Mouse (Mus musculus) gastrocnemius, adult 8-10 months (tissue): Measurements from ENCODE around the gene Trp53inp2. TPM values are rescaled to one million over a fixed set of nuclear protein-coding genes. Genes with fewer than 3 reads are reported as not detected.

ENCODE experiments used
- DNase-seq, 2 experiments: peaks; one replicate each; pipeline ENCODE4 v3.0.0; 2022; ENCODE audit warnings: low spot score in 2 of 2
- total RNA-seq, 4 experiments: library from RNA; stranded (reverse); gene quantifications; 2 replicates each; pipeline ENCODE4 v1.2.4; 2022

Trp53inp2 gene
- total RNA-seq = 100 to 1,000 TPM; 238 to 367 (median 290) TPM

DNA sequence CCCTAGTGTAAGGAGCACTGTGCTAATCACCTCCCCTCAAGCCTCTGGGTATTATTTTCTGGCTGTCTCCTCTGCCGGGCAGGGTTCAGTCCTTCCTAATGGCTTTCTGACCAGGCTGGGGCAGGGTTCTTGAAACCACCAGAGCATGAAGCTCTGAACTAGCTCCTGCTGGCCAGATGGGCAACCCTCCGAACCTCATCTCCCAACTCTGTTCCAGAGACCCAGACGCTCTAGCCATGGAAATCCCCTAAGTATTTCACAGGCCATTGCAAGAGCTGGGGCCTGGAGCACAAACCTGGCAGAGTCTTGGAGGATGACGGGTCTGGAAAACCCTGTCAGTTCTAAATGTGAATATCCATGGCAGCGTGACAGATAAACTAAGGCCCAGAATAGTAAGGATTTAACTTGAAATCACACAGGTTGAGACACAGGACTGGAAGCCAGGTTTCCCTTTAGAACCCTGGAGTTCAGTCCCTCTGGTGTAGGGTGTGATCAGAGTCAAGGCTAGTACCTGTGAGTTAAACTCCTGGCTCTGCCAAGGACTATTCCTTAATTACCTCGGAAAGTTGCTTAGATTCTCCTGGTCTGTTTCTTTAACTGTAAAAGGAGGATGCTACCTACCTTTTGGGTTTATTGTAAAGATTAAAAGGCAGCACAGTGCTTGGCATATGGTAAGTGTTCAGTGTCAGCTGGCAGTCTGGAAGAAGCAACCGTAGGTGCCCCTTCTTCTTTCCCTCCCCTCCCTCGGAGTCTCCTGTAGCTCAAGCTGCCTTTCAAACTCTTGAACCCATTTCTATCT is at the start of gene Trp53inp2:
Gene Trp53inp2 (plus strand): TSS at position 799 of the 799 bp plus-strand sequence.
- DNase-seq = no peak

DNA sequence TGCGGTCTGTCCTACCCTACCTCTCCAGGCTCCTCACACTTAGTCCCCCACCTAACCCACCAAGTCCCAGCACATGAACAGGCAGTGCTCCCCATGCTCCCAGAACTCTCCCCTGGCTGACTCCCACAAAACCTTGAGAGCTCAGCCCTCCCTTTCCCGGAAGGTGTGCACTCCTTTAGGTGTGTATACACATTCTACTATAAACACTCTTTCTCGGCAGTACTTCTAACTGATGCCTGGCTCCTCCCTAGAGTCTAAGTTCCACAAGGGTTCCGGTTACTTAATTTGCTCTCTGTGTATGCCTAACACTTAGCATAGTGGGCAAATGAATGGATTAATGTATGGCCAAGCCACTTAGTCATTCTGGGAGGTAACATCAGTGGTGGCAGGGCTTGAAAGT is 49.5 kb upstream of the Trp53inp2 start:
- no peak for DNase-seq

DNA sequence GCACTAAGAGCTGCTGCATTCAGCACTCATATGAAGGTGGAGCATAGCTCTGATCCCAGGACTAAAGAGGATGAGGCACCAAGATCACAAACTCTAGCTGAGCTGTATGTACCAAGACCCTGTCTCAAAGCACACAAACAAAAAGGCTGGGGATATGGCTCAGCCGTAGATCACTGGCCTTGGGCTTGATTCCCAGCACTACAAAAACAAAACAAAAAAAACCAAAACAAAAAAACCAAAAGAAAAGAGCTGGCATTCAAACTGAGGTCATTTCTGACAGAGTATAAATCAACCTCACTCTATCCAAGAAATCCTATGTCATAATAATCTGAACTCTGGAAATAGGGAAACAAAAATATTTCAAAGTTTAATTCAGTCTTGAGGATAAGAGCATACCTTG is 47.4 kb upstream of the Trp53inp2 start:
- DNase-seq = no peak

DNA sequence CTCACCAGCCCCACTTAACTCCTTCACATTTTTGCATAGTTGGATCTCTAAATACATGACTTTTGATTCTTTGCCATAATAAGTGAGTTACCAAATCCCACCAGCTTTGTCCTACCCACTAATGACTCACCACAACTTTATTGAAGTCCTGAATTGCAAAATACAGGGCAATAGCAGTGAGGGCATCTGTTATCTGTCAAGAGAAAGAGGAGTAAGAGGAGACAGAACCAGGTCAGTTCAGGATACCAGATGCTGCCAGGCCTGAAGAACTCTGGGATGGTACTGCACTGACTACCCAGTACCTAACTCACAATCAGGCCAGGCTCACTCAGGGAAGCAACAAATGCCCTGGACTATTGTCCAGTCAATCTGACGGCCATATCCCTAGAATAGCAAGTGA is 45.6 kb upstream of the Trp53inp2 start:
- DNase-seq = no peak

DNA sequence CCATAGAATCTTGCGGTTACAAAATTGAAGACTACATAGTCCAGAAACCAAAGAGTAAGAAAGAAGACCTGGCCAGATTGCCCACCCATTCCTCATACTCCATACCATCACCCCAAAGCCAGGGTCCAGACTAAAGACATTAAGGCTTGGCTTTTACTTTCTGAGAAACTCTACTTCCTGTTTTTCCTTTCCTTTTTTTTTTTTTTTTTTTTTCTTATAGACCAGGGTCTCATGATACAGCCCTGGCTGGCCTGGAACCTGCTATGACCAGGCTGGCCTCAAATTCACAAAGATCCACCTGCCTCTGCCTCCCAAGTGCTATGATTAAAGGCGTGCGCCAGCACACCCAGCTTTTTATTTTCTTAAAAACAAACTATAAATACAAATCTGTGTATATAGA is 44.6 kb upstream of the Trp53inp2 start:
- no peak for DNase-seq

DNA sequence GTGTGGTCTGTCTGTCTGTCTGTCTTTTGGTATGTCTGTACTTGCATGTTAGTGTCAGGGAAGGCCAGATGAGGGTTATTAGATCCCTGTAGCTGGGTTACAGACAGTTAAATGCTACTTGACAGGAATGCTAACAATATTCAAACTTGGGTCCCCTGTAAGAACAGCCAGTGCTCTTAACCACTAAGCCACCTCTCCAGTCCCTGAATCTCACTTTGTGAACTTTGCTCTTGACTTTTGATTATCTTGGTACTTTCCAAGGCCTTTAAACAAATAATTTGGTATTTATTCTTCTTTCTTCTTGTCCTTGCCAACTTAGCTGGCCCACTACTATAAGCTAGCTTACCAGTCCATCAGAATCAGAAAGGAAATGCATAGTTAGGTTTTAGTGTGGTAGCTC is 40.7 kb upstream of the Trp53inp2 start:
- DNase-seq = no peak

DNA sequence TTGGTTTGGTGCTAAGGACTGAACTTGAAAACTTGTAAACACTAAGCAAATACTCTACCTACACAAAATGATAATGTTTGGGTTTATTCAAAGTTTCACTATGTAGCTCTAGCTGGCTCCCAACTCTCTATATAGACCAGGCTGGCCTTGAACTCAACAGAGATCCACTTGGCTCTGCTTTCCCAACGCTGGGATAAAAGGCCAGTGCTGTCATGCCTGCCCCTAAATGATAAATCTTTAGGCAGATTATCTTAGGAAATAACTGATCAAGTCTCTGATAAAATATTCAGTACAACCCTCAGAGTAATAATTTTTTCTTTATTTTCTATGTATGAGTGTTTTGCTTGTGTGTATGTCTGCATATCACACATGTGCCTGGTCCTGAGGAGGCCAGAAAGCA is 34.2 kb upstream of the Trp53inp2 start:
- no peak for DNase-seq

DNA sequence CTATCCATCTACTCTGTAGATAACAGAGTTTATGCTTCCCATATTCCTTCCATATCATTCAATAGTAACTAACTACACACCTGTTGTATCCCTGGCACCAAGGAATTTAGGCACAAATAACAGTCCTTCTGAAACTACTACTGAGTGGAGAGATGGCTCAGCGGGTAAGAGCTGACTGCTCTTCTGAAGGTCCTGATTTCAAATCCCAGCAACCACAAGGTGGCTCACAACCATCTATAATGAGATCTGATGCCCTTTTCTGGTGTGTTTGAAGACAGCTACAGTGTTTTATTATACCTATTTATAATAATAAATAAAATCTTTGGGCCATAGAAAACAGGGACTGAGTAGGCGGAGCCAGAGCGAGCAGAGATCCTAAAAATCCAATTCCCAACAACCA is 26.5 kb upstream of the Trp53inp2 start:
- no peak for DNase-seq

DNA sequence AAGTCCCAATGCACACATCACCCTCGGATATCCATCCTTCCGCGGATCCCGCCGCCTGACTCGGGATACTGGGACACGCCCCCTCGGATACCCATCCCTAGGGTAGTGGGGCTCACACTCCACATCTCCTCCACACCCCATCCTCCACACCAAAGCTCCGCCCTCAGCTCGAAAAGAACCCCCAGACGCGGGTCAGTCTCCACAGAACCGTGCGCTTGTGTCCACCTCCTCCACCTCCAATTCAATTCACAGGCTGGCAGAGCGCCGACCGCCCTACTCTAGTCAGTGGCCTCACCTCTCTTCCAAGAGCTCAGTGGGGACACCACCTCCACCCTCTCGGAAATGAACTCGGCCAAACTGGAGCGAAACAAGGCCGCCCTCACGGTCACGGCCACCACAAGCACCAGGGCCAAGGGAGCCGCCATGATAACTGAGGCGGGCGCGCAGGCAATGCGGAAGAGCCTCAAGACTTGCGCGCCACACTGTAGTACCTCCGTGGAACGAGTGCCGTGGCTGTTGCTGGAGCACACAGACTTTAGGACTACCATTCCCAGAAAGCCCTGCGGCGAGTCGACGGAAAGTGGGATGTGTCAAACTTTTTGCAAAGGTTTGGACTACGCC is 23.8 kb upstream of the Trp53inp2 start, which contains the start of gene Pigu:
Gene Pigu (minus strand): TSS at position 460 of the 621 bp plus-strand sequence.
- peak; percentile 78 to 89 for DNase-seq

DNA sequence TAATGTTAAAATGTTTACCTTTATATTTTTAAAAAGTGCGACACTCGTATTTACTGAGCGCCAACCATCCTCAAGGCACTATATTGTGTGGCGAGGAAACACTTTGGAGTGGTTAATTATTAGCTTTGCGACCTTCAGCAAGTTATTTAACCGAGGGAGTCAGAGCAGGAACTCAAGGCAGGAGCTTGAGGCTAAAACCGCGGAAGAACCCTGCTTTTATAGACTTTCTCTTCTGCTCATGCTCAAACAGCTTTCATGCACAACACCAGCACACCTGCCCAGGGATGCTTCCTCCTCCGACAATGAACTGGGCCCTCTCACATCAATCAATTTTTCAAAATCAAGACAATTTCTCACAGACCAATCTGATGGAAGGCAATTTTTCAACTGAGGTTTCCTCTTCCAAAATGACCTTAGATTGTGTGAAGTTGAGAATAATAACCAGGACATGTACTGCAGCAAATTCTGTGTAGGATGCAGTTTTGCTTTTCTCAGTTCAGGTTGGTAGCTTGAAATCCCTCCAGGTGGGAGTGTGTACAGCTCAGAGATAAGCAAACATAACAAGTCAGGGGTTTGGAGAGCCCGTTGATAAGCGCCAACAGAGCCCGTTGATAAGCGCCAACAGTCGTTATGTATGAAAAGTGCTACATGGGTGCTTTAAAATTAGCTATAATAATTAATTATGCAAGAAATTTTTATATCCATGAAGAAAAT is 23.0 kb upstream of the Trp53inp2 start:
- no peak for DNase-seq

DNA sequence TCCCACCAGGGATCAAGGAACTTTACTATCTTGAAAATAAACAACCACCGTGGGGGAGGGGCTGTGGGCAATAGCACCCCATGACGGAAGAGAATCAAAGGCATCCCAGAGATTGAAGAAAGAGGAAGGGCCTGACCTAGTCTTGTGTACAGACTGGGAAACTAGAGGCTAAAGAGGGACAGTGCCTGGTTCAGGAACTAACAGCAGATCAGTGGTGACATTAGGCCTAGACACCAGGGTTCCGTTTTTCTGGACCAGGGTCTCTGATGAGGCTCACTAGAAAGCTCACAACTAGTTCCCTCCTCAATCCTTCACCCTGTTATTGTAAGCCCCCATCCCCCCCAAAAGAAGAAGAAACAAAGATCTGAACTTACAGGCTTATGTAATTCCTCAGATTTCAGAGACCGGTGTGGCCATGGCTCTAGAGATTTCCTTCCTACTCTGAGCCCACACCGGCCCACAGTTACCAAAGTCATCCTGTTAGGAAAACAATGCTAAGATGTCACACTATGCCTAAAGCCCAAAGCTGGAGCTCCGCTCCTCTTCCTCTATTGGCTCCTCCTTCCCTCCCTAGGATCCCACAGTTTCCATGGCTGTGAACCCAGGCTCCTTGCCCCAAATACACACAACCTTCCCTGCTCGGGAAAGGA is 13.1 kb upstream of the Trp53inp2 start:
- DNase-seq = no peak

DNA sequence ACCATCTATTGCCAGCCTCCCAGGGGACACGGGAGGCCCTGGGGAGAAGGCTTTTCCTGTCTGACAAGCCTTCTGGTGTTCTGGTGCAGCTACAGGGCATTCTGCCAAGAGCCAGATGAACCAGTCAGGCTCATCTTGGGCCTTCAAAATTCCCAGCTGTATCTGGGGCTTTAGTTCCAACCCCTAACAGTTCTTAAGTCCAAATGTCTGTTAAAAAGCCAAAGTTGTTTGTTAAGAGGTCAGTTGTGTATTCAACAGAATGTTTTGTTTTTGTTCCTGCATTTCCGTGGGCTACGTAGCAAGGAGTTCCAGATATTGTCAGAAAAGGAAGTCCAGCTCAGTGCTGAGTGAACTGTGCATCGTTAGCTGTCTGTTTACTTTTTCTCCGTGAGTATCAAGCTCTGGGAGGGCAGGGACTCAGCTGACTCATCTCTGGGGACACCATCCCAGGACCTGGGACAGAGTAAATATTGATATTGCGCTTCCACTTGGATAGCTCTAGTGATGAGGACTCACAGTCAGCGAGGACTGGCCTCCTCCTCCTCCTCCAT is 11.5 kb upstream of the Trp53inp2 start:
- peak; percentile 28 to 45 for DNase-seq

DNA sequence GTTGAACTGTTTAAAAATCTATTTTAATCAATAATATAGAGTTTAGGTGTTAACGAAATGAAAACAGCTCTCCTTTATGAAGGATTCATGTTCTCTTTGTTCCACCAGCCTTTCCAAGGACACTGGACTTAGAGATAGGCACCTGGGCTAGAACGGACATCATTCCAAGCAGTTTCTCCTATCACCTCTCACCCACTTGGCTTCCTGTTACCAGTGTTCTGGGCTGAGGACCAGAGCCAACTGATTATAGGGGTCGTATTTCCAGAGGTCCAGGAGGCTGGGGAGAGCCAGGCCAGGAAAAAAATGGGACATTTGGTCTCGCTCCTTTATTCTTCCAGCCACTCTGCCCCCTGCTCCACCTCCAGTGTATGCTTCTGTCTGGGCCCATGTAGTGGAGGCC is 8.4 kb upstream of the Trp53inp2 start:
- DNase-seq = no peak

DNA sequence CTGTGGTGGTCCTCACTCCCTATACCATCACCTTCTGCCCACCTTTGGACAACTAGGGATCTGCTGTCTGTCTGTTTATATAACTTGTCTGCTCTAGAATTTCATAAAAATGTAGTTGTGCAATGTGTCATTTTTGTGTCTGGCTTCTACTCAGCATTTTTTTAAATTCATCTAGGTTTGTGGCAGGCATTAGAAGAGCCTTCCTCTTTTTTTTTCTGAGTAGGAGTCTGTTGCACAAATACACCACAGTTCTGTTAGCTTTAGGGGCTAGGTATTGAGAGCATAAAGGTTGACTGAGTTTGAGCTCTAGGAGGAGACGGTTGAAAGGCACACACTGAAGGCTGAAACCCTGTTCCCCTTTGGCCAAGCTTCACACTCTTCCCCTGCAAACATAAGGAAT is 7.6 kb upstream of the Trp53inp2 start:
- DNase-seq = no peak

DNA sequence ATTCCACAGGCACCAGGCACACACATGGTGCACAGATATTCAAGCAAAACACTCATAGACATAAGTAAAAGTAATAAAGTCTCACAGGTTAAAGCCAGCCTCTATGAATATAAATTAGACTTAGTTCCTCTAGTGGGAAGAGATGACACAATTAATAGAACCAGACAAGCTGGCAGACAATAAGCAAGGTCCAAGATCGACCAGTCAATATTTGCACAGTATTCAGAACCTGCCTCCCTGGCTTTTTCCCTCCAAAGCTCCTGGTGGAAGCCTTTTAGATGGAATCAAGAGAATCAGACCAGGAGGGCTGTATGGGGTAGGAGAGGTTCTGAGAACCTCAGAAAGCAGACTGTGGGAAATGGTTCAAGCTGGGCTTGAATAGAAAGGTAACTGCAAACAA is 7.0 kb upstream of the Trp53inp2 start:
- no peak for DNase-seq

DNA sequence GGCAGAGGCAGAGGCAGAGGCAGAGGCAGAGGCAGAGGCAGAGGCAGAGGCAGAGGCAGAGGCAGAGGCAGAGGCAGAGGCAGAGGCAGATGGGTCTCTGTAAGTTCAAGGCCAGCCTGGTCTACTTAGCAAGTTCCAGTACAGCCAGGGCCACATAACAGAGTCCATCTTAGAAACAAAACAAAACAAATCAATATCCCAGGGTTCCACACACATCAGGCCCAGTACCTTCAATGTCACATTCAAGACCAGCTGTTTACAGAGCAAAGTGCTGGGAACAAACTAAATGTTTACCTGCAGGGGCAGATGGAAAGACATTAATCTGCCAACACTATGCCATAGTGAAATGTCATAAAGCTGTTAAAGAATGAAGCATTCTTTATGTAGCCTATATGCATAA is 6.3 kb upstream of the Trp53inp2 start:
- no peak for DNase-seq

DNA sequence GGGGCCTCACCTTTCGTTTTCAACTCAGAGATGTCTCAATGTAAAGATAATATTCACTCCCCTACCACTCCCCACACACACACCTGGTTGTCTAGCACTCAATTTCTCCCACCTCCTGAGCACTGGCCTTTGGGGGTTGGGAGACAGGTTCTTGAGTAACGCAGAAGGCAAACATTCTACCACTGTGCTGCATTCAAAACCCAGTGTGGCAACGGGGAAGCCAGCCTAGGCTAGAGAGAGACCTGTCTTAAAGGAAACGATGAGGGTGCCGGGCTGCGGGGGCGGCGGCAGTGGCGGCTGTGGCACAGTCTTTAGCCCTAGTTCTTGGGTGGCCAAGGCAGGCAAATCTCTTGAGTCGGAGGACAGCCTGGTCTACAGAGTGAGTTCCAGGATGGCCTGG is 4.7 kb upstream of the Trp53inp2 start:
- no peak for DNase-seq

DNA sequence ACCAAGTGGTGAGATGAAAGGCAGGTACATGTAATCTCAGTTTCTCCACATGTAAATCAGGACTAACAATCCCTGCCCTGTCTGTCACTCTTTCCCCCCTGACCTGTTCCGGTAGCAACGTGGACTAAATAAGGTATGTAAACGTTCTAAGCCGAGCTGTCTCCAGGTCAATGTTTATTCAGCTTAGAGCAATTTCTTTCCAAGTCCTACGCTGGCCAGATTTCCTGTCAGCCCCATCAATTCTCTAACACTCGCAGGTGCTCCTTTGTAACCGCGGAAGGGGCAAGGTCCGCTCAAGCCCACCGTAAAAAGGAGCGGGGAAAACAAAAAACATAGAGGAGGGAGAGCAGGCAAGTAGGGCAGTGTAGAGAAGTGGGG is 190 bp downstream of the Trp53inp2 start:
- DNase-seq = no peak

DNA sequence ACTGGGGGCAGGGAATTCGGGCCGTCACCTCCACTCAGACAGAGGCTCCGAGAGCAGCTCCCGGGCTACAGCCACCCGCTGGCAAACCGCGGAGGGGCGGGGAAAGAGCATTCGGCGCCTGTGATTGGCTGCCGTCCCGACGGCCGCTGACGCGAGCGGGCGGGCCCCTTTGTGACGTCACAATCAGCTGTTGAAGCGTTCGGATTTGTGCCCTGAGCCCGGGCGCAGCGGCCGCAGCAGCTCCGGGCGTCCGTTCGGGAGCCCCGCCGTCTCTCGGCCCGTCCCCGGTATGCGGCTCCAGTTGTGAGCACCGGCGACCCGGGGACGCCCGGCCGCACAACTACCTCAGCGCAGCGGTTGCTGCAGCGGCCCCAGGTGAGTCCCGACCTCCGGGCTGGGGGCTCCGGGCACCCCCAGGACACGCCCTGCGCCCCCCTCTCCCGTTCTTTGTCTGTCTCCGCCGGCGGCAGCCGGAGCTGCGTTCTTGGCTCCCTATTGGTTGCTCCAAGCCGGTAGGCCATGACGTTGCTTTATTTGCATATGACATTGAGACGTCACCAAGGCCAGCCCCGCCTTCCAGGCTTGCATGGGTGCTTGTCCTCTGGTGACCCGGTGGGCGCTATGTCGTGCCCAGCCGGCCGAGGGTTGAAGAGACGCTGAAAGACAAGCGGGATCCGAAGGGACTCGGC is 928 bp downstream of the Trp53inp2 start:
- DNase-seq = peak; percentile 96 to 97

DNA sequence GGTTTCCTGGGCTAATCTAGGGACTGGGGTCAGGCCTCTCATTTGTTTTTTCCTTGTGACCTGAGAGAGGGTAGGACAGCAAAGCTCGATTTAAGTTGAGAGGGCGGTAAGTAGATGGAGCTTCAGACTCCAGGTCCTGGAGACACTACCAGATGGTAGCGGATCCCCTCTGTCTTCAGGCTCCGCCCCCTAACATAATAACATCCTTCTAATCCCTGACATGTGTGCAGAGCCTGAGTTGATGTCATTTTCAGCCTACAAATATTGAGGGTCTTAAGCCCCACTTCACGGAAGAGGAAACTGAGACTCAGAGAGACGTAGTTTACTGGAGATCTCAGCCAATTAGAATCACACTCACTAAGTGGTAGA is 1.5 kb downstream of the Trp53inp2 start:
- DNase-seq = no peak

DNA sequence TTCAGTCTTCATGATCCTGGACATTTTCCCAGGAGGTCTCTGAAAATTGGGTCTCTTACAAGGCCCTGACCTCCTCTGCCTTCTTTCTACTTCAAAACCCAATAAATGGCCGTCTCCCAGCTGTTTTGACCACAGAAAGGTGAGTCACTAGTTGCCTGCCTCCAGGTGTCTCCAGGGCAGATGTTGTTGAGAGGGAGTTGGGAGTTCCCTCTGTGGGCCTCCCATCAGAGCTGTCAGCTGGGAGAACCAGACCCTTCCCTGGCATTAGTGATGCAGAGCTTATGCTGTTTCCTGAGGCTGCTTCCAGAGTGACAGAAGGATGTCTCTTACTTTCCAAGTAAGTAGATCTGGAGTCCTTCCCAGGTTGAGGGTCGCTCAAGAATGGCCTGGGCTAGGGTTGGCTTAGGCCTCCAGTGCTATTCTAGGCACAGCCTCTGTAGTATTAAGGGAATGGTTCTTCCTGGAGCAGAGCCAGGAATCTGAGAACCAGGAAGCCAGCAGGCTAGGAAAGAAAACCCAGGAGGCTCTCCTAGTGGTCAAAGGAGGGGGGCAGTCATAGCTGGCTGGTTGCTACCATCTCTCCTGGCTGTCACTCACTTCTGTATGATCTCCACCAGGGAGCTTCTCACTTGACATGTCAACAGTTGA is 2.1 kb downstream of the Trp53inp2 start:
- peak; percentile 58 to 70 for DNase-seq
